Mouse (Mus musculus) layer of hippocampus, postnatal 25 days (tissue): Measurements from ENCODE around the gene Ppdpf. TPM values are rescaled to one million over a fixed set of nuclear protein-coding genes. Genes with fewer than 3 reads are reported as not detected.
A peak's percentile ranks its signal among the peaks of the same experiment; 100 is the strongest.
"Not testable (repeated sequence)": the region's sequence is repeated elsewhere in the genome, so short reads cannot be mapped to it uniquely, and the experiment has no call there.

Experiments used
- DNase-seq, 2 experiments: peaks; one replicate each; pipeline ENCODE4 v3.0.0; 2022; ENCODE audit warnings: mixed read lengths in 2 of 2, low spot score in 1 of 2; ENCODE audit errors: extremely low spot score in 1 of 2
- total RNA-seq, 2 experiments: library from RNA; stranded (reverse); gene quantifications; 2 replicates each; pipeline ENCODE4 v1.2.3; 2021

The Ppdpf gene
- total RNA-seq, 2 experiments from 2014 or later: 110 to 113 TPM

GRCm38 (mm10) chr2:181158471-181158870 is 28.6 kb upstream of the Ppdpf start:
- DNase-seq: no peak

- peak in 1 of 2 experiments; percentile 32 for DNase-seq
These were observed 27.9 kb upstream of the Ppdpf start for GRCm38 (mm10) chr2:181159091-181159514.

- DNase-seq: peak in 1 of 2 experiments; percentile 50
These were observed 27.3 kb upstream of the Ppdpf start for GRCm38 (mm10) chr2:181159771-181160170.

- DNase-seq: no peak
These were observed 26.2 kb upstream of the Ppdpf start for GRCm38 (mm10) chr2:181160821-181161220.

GRCm38 (mm10) chr2:181166469-181166868 is 20.6 kb upstream of the Ppdpf start:
- DNase-seq: no peak

- no peak for DNase-seq
These were observed 12.4 kb upstream of the Ppdpf start for GRCm38 (mm10) chr2:181174646-181175045.

- no peak for DNase-seq
These were observed 9.0 kb upstream of the Ppdpf start for GRCm38 (mm10) chr2:181178015-181178414.

- DNase-seq: no peak
These were observed 8.6 kb upstream of the Ppdpf start for GRCm38 (mm10) chr2:181178471-181178870.

GRCm38 (mm10) chr2:181180898-181181297 is 6.1 kb upstream of the Ppdpf start:
- no peak for DNase-seq

- peak; percentile 74 to 87 for DNase-seq
These were observed 412 bp upstream of the Ppdpf start for GRCm38 (mm10) chr2:181186635-181187034.

- DNase-seq: no peak
These were observed 1.6 kb downstream of the Ppdpf start for GRCm38 (mm10) chr2:181188681-181189080.

- DNase-seq: no peak
These were observed 2.3 kb downstream of the Ppdpf start for GRCm38 (mm10) chr2:181189321-181189720.

GRCm38 (mm10) chr2:181191385-181191784 is 4.3 kb downstream of the Ppdpf start:
- DNase-seq: not testable (repeated sequence)

- no peak for DNase-seq
These were observed 4.9 kb downstream of the Ppdpf start for GRCm38 (mm10) chr2:181191936-181192335.

GRCm38 (mm10) chr2:181193044-181193443 is 6.0 kb downstream of the Ppdpf start:
- no peak for DNase-seq

- no peak for DNase-seq
These were observed 9.7 kb downstream of the Ppdpf start for GRCm38 (mm10) chr2:181196628-181197300.

GRCm38 (mm10) chr2:181201606-181202005 is 14.6 kb downstream of the Ppdpf start:
- DNase-seq: no peak

- DNase-seq: no peak
These were observed 15.4 kb downstream of the Ppdpf start, which contains the start of gene Ptk6 for GRCm38 (mm10) chr2:181202422-181202821. Gene Ptk6, minus strand, starts transcription at chr2:181202789.

- no peak for DNase-seq
These were observed 15.8 kb downstream of the Ppdpf start for GRCm38 (mm10) chr2:181202886-181203285.

- no peak for DNase-seq
These were observed 18.6 kb downstream of the Ppdpf start for GRCm38 (mm10) chr2:181205678-181206077.

- DNase-seq: no peak
These were observed 19.1 kb downstream of the Ppdpf start for GRCm38 (mm10) chr2:181206118-181206517.

GRCm38 (mm10) chr2:181212389-181213020 is 25.5 kb downstream of the Ppdpf start:
- DNase-seq: no peak
